Mouse (Mus musculus): Measurements from ENCODE around the gene Mrpl23. TPM values are rescaled to one million over a fixed set of nuclear protein-coding genes. Genes with fewer than 3 reads are reported as not detected.

The Mrpl23 gene
- polyA plus RNA-seq, 1 experiment from 2014 or later = 20.3 TPM

DNA sequence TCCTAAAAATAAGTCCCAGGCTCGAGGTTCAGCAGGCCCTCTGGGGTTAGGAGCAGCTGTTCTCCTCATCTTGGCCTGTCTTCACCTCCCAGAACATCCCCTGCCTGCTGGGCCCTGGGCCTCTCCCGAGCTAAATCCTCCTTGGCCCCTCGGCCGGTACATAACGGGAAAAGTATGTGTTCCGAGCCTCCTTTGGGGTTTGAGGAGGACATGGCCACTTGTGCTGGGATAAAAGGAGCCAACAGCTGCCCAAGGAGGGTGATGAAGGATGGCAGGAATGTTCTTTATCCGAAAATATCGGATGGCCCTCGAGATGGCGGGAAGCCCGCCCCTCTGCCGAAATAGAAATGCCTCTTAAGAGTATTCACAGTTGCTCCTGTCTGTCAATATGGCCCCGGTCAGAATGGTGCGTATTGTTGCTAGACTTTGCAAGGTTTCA, 18.5 kb downstream of the Mrpl23 start:
- WGBS = 65% methylated on average over 14 of the region's 14 CpGs
- peaks cover 45% of the 10 kb centered on the region for H3K4me1 ChIP-seq (ENCODE audit: insufficient read depth)
- H3K27ac ChIP-seq (ENCODE audit: low read depth) = no peak overlapping the region
- no peak overlapping the region for H3K4me2 ChIP-seq
- no peak overlapping the region for H3K4me3 ChIP-seq (ENCODE audit: low read depth, low read length)
- DNase-seq (no peak), ATAC-seq (ENCODE audit: insufficient read depth) (no peak)
- no peak overlapping the region for H3K9ac ChIP-seq
- TF ChIP-seq CTCF (IDR thresholded peaks at IDR 0.05; ENCODE audit: low read depth) = no peak
- no peaks in the 10 kb centered on the region for H3K27me3 ChIP-seq (ENCODE audit: insufficient read depth, low read length)
- H3K36me3 ChIP-seq (ENCODE audit: insufficient read depth) = no peaks in the 10 kb centered on the region
- no peaks in the 10 kb centered on the region for H3K9me3 ChIP-seq (ENCODE audit: low read depth, low read length)

DNA sequence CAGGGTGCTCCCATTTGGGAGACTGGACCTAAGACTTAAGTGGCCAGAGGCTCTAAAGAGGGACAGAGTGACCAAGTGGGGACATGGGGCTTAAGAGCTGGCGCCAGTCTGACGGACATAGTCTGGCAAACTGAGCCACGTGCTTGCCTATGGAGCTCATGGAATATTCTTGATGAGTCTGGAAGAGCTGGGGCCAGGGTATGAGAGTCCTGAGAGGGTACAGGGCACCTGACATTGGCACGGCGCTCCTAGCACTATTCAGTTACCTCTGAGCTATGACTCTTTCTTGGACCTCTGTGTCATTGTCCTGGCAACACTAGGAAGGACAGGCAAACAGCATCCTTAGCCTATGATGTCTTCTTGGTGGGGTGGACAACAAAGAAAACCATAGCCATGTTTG, 19.2 kb downstream of the Mrpl23 start:
- no peak overlapping the region for H3K4me2 ChIP-seq
- no peak for TF ChIP-seq CTCF (IDR thresholded peaks at IDR 0.05; ENCODE audit: low read depth)
- no peaks in the 10 kb centered on the region for H3K36me3 ChIP-seq (ENCODE audit: insufficient read depth)
- H3K27ac ChIP-seq (ENCODE audit: low read depth) = peak overlapping the region; percentile 98; the same call in 1 of the 2 replicates
- H3K4me3 ChIP-seq (ENCODE audit: low read depth, low read length) = no peak overlapping the region
- H3K27me3 ChIP-seq (ENCODE audit: insufficient read depth, low read length) = no peaks in the 10 kb centered on the region
- no peak for ATAC-seq (ENCODE audit: insufficient read depth)
- 90% methylated on average over 5 of the region's 5 CpGs for WGBS
- H3K9me3 ChIP-seq (ENCODE audit: low read depth, low read length) = no peaks in the 10 kb centered on the region
- peaks cover 45% of the 10 kb centered on the region for H3K4me1 ChIP-seq (ENCODE audit: insufficient read depth)
- DNase-seq = no peak
- no peak overlapping the region for H3K9ac ChIP-seq

DNA sequence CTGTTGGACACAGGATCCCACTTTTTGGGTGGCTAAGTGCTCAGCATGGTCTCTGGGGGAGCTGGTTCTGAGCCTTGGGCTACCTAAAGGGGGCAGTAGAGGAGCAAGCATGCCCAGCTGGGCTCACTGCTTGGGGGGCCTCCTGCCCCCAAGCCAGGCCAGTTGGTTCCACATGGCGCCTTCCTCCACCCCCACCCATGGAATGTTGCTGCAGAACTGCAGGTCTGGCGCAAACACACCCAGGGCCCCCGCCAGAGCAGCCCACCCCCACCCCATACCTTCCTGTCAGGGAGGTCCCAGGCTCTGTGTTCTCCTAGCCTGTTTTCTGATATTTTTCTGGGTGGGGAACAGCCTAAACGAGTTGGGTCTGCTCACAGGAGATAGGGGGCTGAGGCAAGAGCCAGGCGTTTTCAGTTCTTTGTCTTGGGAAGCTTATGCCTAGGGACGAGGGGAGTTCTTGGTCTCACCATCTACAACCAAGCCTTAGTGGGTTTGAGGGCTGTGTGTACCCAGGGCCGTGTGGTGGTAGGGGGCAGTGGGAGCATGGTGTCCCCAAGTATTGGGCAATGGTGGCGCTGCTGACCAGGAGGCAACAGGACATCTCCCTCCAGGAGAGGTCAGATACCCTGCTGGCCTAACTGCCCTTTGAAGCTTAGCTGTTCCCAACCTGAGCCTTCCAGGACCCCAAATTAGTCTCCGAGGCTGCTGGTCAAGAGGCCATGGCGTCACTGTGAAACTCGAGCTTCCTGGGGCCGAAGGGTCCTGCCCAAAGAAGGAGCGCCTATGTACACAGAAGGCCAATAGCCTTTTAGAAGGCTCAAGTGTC, 20.3 kb downstream of the Mrpl23 start:
- ATAC-seq (ENCODE audit: insufficient read depth) (peak; percentile 67), DNase-seq (peak; percentile 81)
- Histone ChIP-seq H3K27ac (ENCODE audit: low read depth) (peak overlapping the region; percentile 98), H3K9me3 (ENCODE audit: low read depth, low read length) (no peaks in the 10 kb centered on the region), H3K36me3 (ENCODE audit: insufficient read depth) (no peaks in the 10 kb centered on the region), H3K27me3 (ENCODE audit: insufficient read depth, low read length) (no peaks in the 10 kb centered on the region), H3K4me1 (ENCODE audit: insufficient read depth) (peaks cover 42% of the 10 kb centered on the region), H3K9ac (0 out of 2 replicates have a peak overlapping the region, but pooled peaks have one; percentile 7), H3K4me2 (no peak overlapping the region; the same call in 1 of the 2 replicates), H3K4me3 (ENCODE audit: low read depth, low read length) (no peak overlapping the region)
- 20% methylated on average over 13 of the region's 13 CpGs for WGBS
- peak; percentile 77 for TF ChIP-seq CTCF (IDR thresholded peaks at IDR 0.05; ENCODE audit: low read depth)

DNA sequence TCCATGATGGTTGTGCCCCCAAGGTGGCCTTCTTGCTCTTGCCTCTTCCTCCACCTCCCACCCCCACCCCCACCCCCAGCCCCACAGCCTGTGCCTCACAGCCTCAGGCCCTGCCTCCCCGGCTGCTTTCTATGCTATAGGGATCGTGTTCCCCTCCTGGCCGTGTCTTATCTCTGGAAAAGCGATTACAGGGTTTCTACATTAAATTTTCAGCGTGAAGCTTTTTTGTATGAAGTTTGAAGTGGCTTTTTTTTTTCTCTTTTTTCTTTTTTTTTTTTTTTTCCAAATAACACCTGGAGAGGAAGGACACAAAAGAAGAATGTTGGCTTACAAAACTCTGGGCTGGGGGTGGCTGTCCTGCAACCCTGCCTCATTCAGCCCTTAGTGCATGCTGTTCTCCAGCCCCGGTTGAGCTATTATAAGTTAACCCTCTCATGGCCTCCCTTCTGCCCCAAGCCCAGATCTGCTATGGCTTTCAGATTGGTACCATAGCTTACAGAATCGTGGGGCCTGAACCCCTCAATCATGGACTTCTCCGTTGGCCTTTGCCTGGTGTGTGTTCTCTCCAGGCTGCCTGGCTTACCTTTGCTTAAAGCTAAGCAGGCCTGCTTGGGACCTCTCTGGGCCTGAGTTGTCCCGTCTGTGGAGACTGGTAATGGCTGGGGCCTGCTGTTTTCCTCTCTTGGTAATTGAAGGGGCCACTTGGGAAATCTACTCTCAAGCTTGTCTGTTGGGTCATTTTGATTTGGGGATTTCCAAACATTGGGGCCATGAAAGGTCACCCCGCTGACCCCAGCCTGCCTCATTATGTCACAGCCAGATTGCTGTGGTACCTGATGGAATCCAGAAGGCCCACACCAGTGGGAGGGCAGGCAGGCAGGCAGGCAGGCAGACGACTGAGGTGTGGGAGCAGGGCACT, 21.2 kb downstream of the Mrpl23 start:
- H3K27ac ChIP-seq (ENCODE audit: low read depth) = peak overlapping the region; percentile 98
- no peaks in the 10 kb centered on the region for H3K9me3 ChIP-seq (ENCODE audit: low read depth, low read length)
- H3K4me2 ChIP-seq = 0 out of 2 replicates have a peak overlapping the region, but pooled peaks have one; percentile 26
- H3K36me3 ChIP-seq (ENCODE audit: insufficient read depth) = no peaks in the 10 kb centered on the region
- H3K9ac ChIP-seq = peak overlapping the region; percentile 10; the same call in 1 of the 2 replicates
- H3K4me3 ChIP-seq (ENCODE audit: low read depth, low read length) = no peak overlapping the region
- no peaks in the 10 kb centered on the region for H3K27me3 ChIP-seq (ENCODE audit: insufficient read depth, low read length)
- H3K4me1 ChIP-seq (ENCODE audit: insufficient read depth) = peaks cover 35% of the 10 kb centered on the region
- peak; percentile 64 for DNase-seq
- TF ChIP-seq CTCF (IDR thresholded peaks at IDR 0.05; ENCODE audit: low read depth) = no peak
- peak; percentile 33; the same call in 1 of the 2 replicates for ATAC-seq (ENCODE audit: insufficient read depth)
- whole genome bisulfite sequencing = 17% methylated on average over 11 of the region's 11 CpGs

DNA sequence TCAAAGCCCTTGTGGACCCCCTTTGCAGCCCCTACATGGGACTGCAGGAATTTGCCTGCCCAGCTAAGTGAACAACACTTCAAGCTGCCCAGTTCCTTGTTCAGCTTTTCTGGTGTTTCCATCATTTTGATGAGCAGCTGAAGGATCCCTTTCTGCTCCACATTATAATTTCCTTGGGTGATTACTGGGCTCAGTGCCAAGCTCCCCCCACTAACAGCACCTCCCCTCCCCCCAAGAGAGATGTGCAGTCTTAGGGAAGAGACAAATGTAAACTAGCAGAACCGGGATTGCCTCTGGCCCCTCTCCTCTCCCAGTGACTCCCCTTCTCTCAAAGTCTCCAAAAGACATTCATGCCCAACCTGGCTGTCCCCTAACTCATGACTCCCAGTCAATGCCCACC, 22.1 kb downstream of the Mrpl23 start:
- Histone ChIP-seq H3K4me1 (ENCODE audit: insufficient read depth) (peaks cover 34% of the 10 kb centered on the region), H3K27me3 (ENCODE audit: insufficient read depth, low read length) (no peaks in the 10 kb centered on the region), H3K27ac (ENCODE audit: low read depth) (peak overlapping the region; percentile 98), H3K36me3 (ENCODE audit: insufficient read depth) (no peaks in the 10 kb centered on the region), H3K9ac (no peak overlapping the region; the same call in 1 of the 2 replicates), H3K9me3 (ENCODE audit: low read depth, low read length) (no peaks in the 10 kb centered on the region), H3K4me2 (no peak overlapping the region), H3K4me3 (ENCODE audit: low read depth, low read length) (no peak overlapping the region)
- 0% methylated on average over 1 of the region's 1 CpGs for WGBS
- TF ChIP-seq CTCF (IDR thresholded peaks at IDR 0.05; ENCODE audit: low read depth) = no peak
- ATAC-seq (ENCODE audit: insufficient read depth) (no peak), DNase-seq (peak; percentile 85)

DNA sequence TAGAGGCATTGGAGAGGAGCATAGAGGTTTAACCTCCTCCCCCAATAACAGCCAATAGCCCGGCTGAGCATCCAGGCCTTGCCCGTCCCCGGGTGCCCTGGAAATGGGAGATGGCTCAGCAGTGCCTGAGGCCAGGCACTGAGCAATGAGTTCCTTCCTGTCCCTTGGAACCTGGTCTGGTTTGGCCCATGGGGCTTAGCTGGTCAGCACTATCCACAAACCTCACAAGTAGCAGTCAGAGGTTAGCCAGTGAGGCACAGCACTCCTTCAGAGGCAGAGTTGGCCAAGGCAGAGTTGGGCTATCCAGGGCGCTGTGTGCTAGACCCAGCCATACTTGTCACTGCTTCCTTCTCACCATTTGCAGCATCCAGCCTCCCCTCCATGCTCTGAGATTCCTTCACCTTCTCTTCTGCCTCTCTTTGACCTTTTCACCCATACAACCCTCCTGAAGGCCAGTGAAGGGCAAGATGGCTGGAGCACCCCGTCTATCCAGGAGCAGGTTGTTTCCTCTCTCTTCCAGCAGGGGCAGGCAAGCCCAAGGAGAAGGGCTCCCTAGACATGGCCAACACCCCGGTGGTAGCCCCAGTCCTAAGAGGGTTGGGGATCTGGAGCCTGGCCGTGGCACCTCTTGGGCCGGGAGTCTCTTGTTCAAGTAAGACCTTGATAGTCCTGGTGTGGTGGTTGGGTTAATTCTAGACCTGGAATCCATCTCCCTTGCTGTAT, 23.0 kb downstream of the Mrpl23 start:
- Histone ChIP-seq H3K27me3 (ENCODE audit: insufficient read depth, low read length) (no peaks in the 10 kb centered on the region), H3K4me2 (no peak overlapping the region), H3K27ac (ENCODE audit: low read depth) (peak overlapping the region; percentile 98; the same call in 1 of the 2 replicates), H3K9me3 (ENCODE audit: low read depth, low read length) (no peaks in the 10 kb centered on the region), H3K4me3 (ENCODE audit: low read depth, low read length) (no peak overlapping the region), H3K36me3 (ENCODE audit: insufficient read depth) (no peaks in the 10 kb centered on the region), H3K4me1 (ENCODE audit: insufficient read depth) (peaks cover 34% of the 10 kb centered on the region), H3K9ac (no peak overlapping the region)
- ATAC-seq (ENCODE audit: insufficient read depth) (no peak), DNase-seq (no peak)
- 83% methylated on average over 8 of the region's 8 CpGs for WGBS
- 0 out of 2 replicates have a peak, but pooled peaks have one; percentile 13 for TF ChIP-seq CTCF (IDR thresholded peaks at IDR 0.05; ENCODE audit: low read depth)
